Mouse (Mus musculus) kidney, adult 2 months (tissue): ENCODE data around the gene Galnt14.
A peak's percentile ranks its signal among the peaks of the same experiment; 100 is the strongest.

ENCODE experiments used
- CTCF ChIP-seq: fragments of 200-500 bp; conservative IDR thresholded peaks from 2 replicates; pipeline ENCODE4 v1.5.1; 2011; ENCODE audit warnings: low read depth, mild to moderate bottlenecking, control low read depth, low read length, moderate library complexity, mixed read lengths; ENCODE audit not compliant: insufficient read depth, insufficient read length
- POLR2A ChIP-seq: fragments of 200-500 bp; IDR thresholded peaks from one replicate; pipeline ENCODE4 v1.6.1; 2011; ENCODE audit warnings: low read depth, low read length, control low read depth

DNA sequence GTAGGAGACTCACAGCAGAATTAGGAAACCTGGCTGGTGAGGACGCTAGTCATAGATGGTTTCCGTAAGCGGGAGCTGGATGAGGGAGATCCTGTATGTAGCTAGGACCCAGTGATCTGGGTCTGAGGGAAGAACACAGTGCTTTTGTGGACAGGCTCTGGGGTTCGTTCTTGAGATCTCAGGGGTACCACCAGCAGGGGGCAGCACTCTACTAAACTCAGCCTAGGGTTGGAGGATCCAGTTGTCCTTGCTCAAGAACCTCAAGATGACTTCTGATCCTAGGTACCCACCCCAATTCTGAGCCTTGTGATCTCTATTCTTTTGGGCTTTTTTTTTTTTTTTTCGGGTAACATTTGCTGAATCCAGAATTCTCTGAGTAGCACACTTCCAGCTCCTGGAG, 137.8 kb downstream of the Galnt14 start:
- TF ChIP-seq POLR2A: no peak
- peak; percentile 68 for TF ChIP-seq CTCF
